Mouse (Mus musculus) heart, postnatal 0 days (tissue): ENCODE results near the gene Iqcd.
A peak's percentile ranks its signal among the peaks of the same experiment; 100 is the strongest.

ENCODE experiments used
- CTCF ChIP-seq: IDR thresholded peaks from 2 replicates; pipeline ENCODE4 v1.5.1; 2016; ENCODE audit warnings: antibody characterized with exemption, control low read depth, low read depth
- EP300 ChIP-seq: IDR thresholded peaks from 2 replicates; pipeline ENCODE4 v1.6.1; 2016; ENCODE audit warnings: antibody characterized with exemption, low read depth

- TF ChIP-seq CTCF (0 out of 2 replicates have a peak, but pooled peaks have one; percentile 17), EP300 (no peak)
Measured at GRCm38 (mm10) chr5:120592141-120592540, 3.3 kb downstream of the Iqcd start.
